Mouse (Mus musculus) ovary, postnatal 14 days (tissue): ENCODE data around the gene Gm11115.

Experiments used
- DNase-seq: peaks from one replicate; pipeline ENCODE4 v3.0.0; 2022; ENCODE audit warnings: low spot score

Gene Gm11115

GRCm38 (mm10) chr5:88153999-88154398 lies at the start of gene Gm11115:
Gene Gm11115, minus strand, starts transcription at chr5:88154099.
- no peak for DNase-seq

- DNase-seq, result no peak
Measured at GRCm38 (mm10) chr5:88111430-88111829, 42.5 kb downstream of the Gm11115 start, which contains the start of gene Gm11116. Gene Gm11116, minus strand, starts transcription at chr5:88111530.
